Mouse (Mus musculus): ENCODE data around the gene Ttk.

DNA sequence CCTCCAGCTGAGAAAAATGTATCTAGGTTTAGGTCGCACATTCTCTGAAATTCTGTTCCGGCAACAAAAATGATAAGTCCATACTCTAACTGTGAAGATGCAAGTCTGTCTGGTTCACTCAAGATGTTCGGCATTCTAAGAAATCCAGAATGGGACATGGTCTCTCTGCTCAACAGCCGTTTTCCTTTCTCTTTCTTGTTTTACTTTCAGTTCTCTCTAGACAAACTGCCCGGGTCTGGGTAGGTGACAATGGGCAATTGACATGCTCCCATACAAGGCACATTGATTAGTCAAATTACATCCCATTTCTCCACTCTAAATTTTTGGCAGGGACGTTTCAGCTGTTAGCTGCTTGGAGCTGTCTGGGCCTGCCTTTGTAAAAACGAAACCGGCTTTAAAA is 3.3 kb upstream of the Ttk start:
- no peak for TF ChIP-seq CTCF (IDR thresholded peaks at IDR 0.05; ENCODE audit: low read depth, low read length)
- TF ChIP-seq POLR2A (IDR thresholded peaks at IDR 0.05; ENCODE audit: extremely low read depth, insufficient read depth, low read length): no peak

Measured in liver, adult 2 months (tissue).